Mouse (Mus musculus) kidney, adult 2 months (tissue): Measurements from ENCODE around the gene Ablim1. TPM values are rescaled to one million over a fixed set of nuclear protein-coding genes. Genes with fewer than 3 reads are reported as not detected.
A peak's percentile ranks its signal among the peaks of the same experiment; 100 is the strongest.

Experiments
- DNase-seq: peaks from one replicate; pipeline ENCODE4 v3.0.0; 2021
- H3K27ac ChIP-seq: fragments of 200-500 bp; 2 replicates; pipeline ENCODE4 v1.5.1; 2012; ENCODE audit warnings: low read depth, low read length, control low read depth, inconsistent platforms; ENCODE audit not compliant: insufficient read depth
- H3K27me3 ChIP-seq: fragments of 200-500 bp; replicated peaks from 2 replicates; pipeline ENCODE4 v1.6.1; 2012; ENCODE audit warnings: mild to moderate bottlenecking, moderate library complexity, low read length, inconsistent platforms; ENCODE audit not compliant: control insufficient read depth, insufficient read depth
- H3K36me3 ChIP-seq: fragments of 200-500 bp; 2 replicates; pipeline ENCODE4 v1.6.1; 2012; ENCODE audit warnings: mild to moderate bottlenecking, moderate library complexity, low read length, inconsistent platforms; ENCODE audit not compliant: control insufficient read depth, insufficient read depth
- H3K4me1 ChIP-seq: fragments of 200-500 bp; 2 replicates; pipeline ENCODE4 v1.6.1; 2011; ENCODE audit warnings: low read length; ENCODE audit not compliant: control insufficient read depth, insufficient read depth
- H3K4me3 ChIP-seq: fragments of 200-500 bp; 2 replicates; pipeline ENCODE4 v1.5.1; 2011; ENCODE audit warnings: mild to moderate bottlenecking, low read depth, low read length, control low read depth; ENCODE audit not compliant: insufficient read depth
- CTCF ChIP-seq: fragments of 200-500 bp; conservative IDR thresholded peaks from 2 replicates; pipeline ENCODE4 v1.5.1; 2011; ENCODE audit warnings: low read depth, mild to moderate bottlenecking, control low read depth, low read length, moderate library complexity, mixed read lengths; ENCODE audit not compliant: insufficient read depth, insufficient read length
- POLR2A ChIP-seq: fragments of 200-500 bp; IDR thresholded peaks from one replicate; pipeline ENCODE4 v1.6.1; 2011; ENCODE audit warnings: low read depth, low read length, control low read depth
- whole genome bisulfite sequencing: fragments of 180-500 bp; shearing (Covaris S2); methylation state at CpG from one replicate; pipeline ENCODE4 v1.1.7; 2018; 5-methylcytosine and 5-hydroxymethylcytosine counted together
- polyA plus RNA-seq: library from polyadenylated mRNA; depleted of rRNA; stranded (reverse); fragments of >200 nt; gene quantifications from 2 replicates; pipeline ENCODE4 v1.2.3, GENCODE M21; 2012

Ablim1 gene
- polyA plus RNA-seq, 1 experiment = 34.7 TPM

- H3K4me1 ChIP-seq = peaks cover 8% of the 10 kb centered on the region
- H3K36me3 ChIP-seq = no peaks in the 10 kb centered on the region
- DNase-seq = no peak
- 54% methylated on average over 20 of the region's 20 CpGs for WGBS
- TF ChIP-seq POLR2A (no peak), CTCF (no peak)
- H3K4me3 ChIP-seq = no peak overlapping the region
- peak overlapping the region; percentile 34; the same call in 1 of the 2 replicates for H3K27ac ChIP-seq
- H3K27me3 ChIP-seq = no peaks in the 10 kb centered on the region
Measured at GRCm38 (mm10) chr19:57134654-57135348, 179.9 kb downstream of the Ablim1 start.

GRCm38 (mm10) chr19:57132916-57133520 lies 181.7 kb downstream of the Ablim1 start:
- Histone ChIP-seq H3K36me3 (no peaks in the 10 kb centered on the region), H3K27ac (peak overlapping the region; percentile 48; the same call in 1 of the 2 replicates), H3K27me3 (no peaks in the 10 kb centered on the region), H3K4me1 (peaks cover 8% of the 10 kb centered on the region), H3K4me3 (no peak overlapping the region)
- TF ChIP-seq POLR2A (no peak), CTCF (no peak)
- WGBS = 90% methylated on average over 6 of the region's 6 CpGs
- no peak for DNase-seq

- Histone ChIP-seq H3K4me3 (no peak overlapping the region), H3K27me3 (no peaks in the 10 kb centered on the region), H3K36me3 (no peaks in the 10 kb centered on the region), H3K27ac (peak overlapping the region; percentile 48), H3K4me1 (peaks cover 8% of the 10 kb centered on the region)
- peak; percentile 62 for DNase-seq
- TF ChIP-seq POLR2A = no peak
- TF ChIP-seq CTCF = no peak
- WGBS = 54% methylated on average over 5 of the region's 5 CpGs
Measured at GRCm38 (mm10) chr19:57132281-57132680, 182.4 kb downstream of the Ablim1 start.

- Histone ChIP-seq H3K4me1 (peaks cover 8% of the 10 kb centered on the region), H3K27ac (no peak overlapping the region), H3K4me3 (no peak overlapping the region), H3K27me3 (no peaks in the 10 kb centered on the region), H3K36me3 (no peaks in the 10 kb centered on the region)
- TF ChIP-seq POLR2A = no peak
- TF ChIP-seq CTCF = no peak
- WGBS = 64% methylated on average over 4 of the region's 4 CpGs
- no peak for DNase-seq
Measured at GRCm38 (mm10) chr19:57131366-57131765, 183.4 kb downstream of the Ablim1 start.

- H3K27me3 ChIP-seq = no peaks in the 10 kb centered on the region
- H3K4me1 ChIP-seq = peaks cover 8% of the 10 kb centered on the region
- H3K36me3 ChIP-seq = no peaks in the 10 kb centered on the region
- 78% methylated on average over 4 of the region's 4 CpGs for WGBS
- H3K27ac ChIP-seq = no peak overlapping the region
- TF ChIP-seq CTCF = no peak
- TF ChIP-seq POLR2A = no peak
- no peak for DNase-seq
- H3K4me3 ChIP-seq = no peak overlapping the region
Measured at GRCm38 (mm10) chr19:57130591-57130990, 184.1 kb downstream of the Ablim1 start.

GRCm38 (mm10) chr19:57129729-57130128 lies 185.0 kb downstream of the Ablim1 start:
- WGBS = 87% methylated on average over 9 of the region's 9 CpGs
- Histone ChIP-seq H3K27ac (no peak overlapping the region), H3K36me3 (no peaks in the 10 kb centered on the region), H3K4me3 (no peak overlapping the region), H3K4me1 (peaks cover 5% of the 10 kb centered on the region), H3K27me3 (no peaks in the 10 kb centered on the region)
- TF ChIP-seq CTCF (no peak), POLR2A (no peak)
- DNase-seq = no peak

GRCm38 (mm10) chr19:57128037-57128436 lies 186.7 kb downstream of the Ablim1 start:
- 84% methylated on average over 6 of the region's 6 CpGs for WGBS
- Histone ChIP-seq H3K4me1 (no peaks in the 10 kb centered on the region), H3K27ac (no peak overlapping the region), H3K4me3 (no peak overlapping the region), H3K27me3 (no peaks in the 10 kb centered on the region), H3K36me3 (no peaks in the 10 kb centered on the region)
- DNase-seq = no peak
- TF ChIP-seq POLR2A (no peak), CTCF (no peak)

- no peaks in the 10 kb centered on the region for H3K4me1 ChIP-seq
- 93% methylated on average over 5 of the region's 5 CpGs for WGBS
- no peaks in the 10 kb centered on the region for H3K27me3 ChIP-seq
- TF ChIP-seq CTCF = no peak
- TF ChIP-seq POLR2A = no peak
- no peak overlapping the region for H3K27ac ChIP-seq
- H3K36me3 ChIP-seq = no peaks in the 10 kb centered on the region
- no peak overlapping the region for H3K4me3 ChIP-seq
- no peak for DNase-seq
Measured at GRCm38 (mm10) chr19:57127523-57127922, 187.2 kb downstream of the Ablim1 start.
